ENCODE assay signal across 13 mouse cellular contexts in the genomic region with DNA sequence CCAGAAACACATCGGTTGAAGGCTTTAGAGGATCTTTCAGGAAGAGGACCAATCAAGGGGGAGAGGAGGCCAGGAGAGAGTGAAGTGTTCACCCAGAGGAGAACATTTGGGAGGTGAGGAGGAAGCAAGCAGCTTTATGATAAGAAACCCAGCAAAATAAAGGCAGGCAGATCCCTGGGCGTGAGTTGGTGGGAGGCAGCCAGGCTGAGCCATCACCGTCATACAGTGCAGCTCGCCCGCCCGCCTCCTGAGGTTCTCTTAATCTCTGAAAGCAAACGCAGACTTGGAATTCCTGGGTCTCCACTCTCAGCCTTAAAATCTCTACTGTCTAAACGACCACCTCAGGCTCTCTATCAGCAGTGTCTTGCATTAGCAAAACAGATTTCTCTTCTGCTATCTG. TPM values are rescaled to one million over a fixed set of nuclear protein-coding genes. Genes with fewer than 3 reads are reported as not detected.
"Had no signal": no experiment of that assay in that cellular context is flagged by ENCODE, and none has a peak within 500 bp of the region (broad histone marks: within the 10 kb centered on the region; RNA-seq: fewer than 3 reads in every experiment).

No protein-coding gene starts in this region.

- DNase-seq: kidney, adult 2 months; layer of hippocampus, adult 9-11 months; lung, adult 2 months; lung, postnatal 4 days; midbrain, embryonic 14.5 days; thymus, postnatal 36 days had no signal

- H3K9ac ChIP-seq: liver, embryonic 15.5 days; neural tube, embryonic 15.5 days; stomach, embryonic 15.5 days had no signal

- H3K36me3 ChIP-seq: limb, embryonic 10.5 days; liver, embryonic 15.5 days; midbrain, embryonic 10.5 days; neural tube, embryonic 15.5 days; stomach, embryonic 15.5 days had no signal

- H3K27ac ChIP-seq: limb, embryonic 10.5 days; liver, embryonic 15.5 days; midbrain, embryonic 10.5 days; neural tube, embryonic 15.5 days; stomach, embryonic 15.5 days had no signal

- H3K4me3 ChIP-seq: limb, embryonic 10.5 days; liver, embryonic 15.5 days; midbrain, embryonic 10.5 days; myocyte; neural tube, embryonic 15.5 days; stomach, embryonic 15.5 days had no signal

RNA-seq across cellular contexts. Expression of a gene that starts 4.1 kb away (rescaled TPM):
- polyA plus RNA-seq: liver, embryonic 11.5 days had no signal
